Mouse (Mus musculus) monocyte, adult 2 months (primary cell): ENCODE measurements around the gene Zfp113.

Experiments
- DNase-seq, 2 experiments: peaks; one replicate each; pipeline ENCODE4 v3.0.0; 2022; ENCODE audit warnings: low spot score in 2 of 2, low read depth in 1 of 2

The Zfp113 gene

DNA sequence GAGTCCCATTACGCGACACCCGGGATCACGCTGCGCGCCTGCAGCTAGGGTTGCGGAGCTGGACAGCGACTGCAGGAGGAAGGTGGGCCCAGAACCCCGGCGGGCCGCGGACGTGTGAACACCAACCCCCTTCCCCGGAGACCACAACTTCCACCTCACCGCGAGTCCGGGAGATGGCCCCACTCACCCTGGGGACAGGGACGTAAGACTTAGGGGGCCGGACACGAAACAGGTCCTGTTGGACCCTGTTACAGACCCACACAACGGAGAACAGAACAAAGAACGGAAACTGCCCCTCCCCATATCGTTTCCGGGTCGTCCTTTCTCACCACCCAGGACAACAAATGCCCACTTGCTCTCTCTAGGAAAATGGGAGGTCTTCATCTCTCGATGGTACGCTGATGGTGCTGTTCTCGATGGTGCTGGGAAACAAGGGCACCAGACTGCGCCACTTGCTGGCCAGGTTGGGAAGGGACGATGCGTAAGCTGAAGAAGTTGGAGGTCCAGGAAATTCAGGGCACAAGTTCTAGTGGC, at the start of gene Zfp113:
TSS of gene Zfp113 (minus strand) at position 302 of the 534 bp plus-strand sequence.
- peak; percentile 58 to 62 for DNase-seq

DNA sequence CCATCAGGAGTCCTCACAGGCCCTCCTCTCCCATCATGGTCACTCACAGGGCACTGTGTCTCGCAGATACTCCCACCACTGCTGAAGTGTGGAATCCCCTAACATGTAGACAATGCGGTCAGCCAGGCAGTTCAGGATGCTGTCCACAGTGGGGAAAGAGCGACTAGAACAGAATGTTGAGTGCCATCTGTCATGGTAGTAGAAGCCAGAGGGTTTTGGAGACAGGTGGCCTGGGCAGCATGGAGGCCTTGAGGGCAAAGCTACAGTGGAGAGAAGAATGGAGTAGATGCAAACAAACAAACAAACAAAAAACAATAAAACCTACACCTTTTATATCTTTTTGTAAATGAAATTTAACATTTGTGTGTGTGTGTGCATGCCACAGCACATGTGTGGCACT, 46.5 kb upstream of the Zfp113 start:
- DNase-seq = no peak

DNA sequence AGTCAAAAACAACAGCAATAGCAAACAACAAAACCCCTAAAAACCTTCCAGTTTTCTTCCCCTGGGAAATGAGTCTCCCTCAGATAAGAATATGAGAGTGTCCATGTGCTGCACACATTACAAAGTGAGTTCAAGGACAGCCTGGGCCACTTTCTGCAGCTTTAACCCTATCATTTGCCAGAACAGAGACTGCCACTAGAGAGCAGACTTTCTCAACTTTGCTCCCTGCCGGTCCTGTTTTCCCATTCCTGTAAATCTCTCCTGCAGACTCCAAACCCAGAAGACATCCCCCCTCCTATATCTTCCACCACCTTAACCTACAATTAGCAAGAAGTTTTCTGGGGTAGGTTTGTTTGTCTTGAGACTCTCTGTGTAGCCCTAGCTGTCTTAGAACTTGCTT, 44.0 kb upstream of the Zfp113 start:
- DNase-seq = no peak

DNA sequence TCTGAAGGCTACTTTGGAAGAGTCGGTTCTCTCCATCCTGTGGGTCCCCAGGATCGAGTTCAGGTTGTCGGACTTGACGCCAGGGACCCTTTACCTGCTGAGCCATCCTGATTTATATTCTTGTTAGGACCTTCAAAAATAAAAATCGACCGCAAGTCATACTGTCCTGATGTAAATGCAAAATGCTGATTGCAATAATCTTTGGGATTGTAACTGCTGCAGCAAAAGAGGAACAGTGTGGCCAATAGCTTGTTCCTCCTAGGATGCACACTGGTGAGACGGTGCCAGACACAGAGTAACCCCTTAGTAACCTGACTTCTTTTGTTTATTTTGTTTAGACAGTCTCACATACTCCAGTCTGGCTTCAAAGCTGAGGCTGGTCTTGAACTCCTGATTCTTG, 39.9 kb upstream of the Zfp113 start:
- no peak for DNase-seq

DNA sequence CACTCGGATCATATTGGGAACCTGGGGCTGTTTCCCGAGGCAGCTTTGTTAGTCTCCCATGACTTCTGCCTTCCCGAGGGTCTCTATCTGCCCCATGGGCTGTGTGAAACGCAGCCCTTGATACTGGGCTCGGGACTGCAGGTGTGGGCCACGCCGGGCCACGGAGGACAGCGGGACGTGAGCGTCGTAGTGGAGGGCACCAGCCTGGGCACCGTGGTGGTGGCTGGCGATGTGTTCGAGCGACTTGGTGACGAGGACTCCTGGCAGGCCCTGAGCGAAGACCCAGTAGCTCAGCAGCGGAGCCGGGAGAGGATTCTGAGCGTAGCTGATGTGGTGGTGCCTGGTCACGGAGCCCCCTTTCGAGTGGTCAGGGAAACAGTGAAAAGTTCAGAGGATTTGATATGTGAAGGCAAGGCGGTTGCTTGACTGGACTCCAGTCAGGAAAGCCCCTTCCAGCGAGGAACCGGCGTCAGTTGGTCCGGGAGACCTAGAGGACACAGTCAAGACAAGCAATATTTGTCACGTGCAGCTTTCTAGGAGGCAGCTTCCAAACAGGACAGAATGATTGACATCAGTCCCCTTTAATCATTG, 39.3 kb upstream of the Zfp113 start:
- no peak for DNase-seq

DNA sequence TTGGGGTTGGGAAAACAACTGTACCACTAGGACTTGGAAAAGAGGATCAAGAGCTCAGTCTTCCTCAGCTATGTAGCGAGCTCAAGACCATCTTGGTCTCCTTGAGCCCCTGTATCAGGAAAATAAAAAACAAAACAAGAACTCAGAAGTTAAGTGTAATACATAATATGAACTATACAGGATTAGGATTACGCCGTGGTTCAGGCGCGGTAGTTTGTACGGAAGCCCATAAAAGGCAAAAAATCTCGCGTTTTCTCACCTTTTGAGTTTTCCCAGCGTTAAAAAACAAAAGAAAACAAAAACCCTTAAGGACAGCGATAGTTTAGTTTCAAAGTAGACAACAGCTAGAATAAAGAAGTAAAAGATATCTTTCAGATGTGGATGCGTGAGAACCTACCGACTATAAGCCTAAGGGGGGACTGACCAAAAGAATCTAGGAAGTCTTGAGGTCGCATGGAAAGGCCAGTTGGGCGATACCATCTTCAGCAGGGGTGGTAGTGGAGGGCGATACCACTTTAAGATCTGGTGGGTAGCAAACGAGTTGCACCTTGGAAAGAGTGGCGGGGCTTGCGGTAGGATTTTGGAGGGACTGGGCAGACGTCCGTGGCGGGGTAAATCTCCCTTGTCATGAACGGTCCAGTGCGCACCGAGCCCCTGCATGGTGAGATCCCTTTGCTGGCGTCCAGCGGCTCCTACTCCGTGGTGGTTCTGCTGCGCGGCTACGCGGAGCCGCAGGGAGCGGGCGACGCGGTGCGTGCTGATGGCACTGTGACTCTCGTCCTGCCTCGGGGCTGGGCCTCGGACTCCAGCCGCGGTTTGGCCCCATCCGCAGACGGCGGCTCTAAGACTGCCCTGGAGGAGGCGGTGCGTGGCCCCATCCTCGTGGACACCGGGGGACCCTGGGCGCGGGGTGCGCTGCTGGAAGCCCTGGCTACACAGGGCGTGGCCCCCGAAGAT, 38.5 kb upstream of the Zfp113 start, which contains the start of gene Mblac1:
TSS of gene Mblac1 (plus strand) at position 544 of the 957 bp plus-strand sequence.
- DNase-seq = peak; percentile 50 to 64

DNA sequence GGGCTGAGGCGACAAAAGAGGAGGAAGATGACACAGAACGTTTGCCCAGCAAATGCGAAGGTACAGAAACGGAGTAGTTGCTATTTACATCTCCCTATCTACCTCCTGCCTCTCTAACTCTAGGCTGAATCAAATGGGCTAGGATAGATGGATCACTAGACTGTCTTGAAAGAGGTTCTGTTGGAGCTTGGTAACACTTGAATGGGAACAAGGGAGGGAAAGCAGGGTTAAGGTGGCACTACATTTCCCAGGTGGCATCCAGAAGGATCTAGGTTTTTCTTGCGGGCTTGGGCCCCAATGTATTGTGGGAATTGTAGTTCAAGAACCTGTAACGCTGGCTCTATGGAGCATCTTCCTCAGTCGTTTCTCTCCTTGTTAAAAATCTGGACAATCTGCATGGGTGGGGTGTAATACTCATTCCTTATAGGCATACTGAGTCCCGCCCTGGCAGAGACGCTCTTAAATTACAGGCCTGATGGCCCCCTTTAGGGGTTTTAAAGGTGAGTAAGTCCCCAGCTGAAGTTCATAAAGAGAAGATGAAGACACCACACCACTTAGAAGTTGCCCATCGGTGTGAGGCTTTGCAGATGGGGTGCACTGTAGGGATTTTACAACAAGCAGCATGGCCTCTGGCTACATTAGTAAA, 32.2 kb upstream of the Zfp113 start:
- DNase-seq = peak in 1 of 2 experiments; percentile 39

DNA sequence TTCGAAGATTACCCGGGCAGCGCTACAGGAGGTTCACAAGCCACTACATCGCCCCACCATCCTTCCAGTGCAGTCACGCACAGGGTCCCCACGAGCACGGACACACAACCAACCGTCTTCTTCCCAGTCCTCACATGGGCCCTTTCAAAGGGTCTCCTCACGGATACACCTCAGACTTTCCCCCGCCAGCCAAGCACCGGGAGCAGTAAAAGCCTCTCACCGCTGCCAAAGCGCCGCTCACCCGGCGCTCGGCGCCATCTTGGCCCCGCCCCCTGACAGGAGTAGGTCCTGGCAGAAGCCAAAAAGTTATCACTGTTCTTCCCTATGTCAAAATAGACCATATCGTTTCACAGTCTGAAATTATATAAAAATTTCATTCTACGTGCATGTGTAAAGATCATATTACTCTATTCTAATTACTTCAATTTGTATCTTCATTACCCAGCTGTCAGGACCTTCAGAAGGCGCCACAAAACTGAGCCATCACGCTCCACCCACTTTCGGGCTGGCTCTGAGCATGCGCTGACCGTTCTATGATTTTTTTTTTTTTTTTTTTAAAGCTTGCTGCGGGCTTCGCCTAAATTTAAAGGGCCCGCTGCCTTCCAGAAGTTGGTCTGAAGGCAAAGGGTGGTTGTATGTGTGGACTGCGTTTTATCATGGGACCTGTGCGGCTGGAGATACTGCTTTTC, 31.6 kb upstream of the Zfp113 start, which contains the start of the genes Taf6 and Cnpy4:
TSS of gene Taf6 (minus strand) at position 502 of the 689 bp plus-strand sequence.
TSS of gene Cnpy4 (plus strand) at position 536 of the 689 bp plus-strand sequence.
- DNase-seq = peak; percentile 51 to 75

DNA sequence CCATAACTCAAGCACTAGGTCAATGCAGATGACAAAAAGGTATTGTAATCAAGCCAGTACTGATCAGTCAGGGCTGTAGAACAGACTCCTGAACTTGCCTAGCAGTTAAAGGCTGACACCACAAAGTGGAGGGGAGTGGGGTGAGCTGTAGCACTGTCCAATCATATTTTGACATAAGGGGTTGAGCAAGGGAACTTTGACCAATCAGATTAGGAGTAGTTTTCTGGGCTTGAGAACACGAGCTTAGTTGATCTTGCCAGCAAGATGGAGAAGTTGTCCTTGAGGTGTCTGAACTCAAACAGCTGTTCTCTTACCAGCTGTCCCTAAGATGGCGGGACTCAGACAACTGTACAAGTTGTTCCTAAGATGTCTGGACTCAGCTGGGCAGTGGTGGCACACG, 17.7 kb upstream of the Zfp113 start:
- DNase-seq = no peak

DNA sequence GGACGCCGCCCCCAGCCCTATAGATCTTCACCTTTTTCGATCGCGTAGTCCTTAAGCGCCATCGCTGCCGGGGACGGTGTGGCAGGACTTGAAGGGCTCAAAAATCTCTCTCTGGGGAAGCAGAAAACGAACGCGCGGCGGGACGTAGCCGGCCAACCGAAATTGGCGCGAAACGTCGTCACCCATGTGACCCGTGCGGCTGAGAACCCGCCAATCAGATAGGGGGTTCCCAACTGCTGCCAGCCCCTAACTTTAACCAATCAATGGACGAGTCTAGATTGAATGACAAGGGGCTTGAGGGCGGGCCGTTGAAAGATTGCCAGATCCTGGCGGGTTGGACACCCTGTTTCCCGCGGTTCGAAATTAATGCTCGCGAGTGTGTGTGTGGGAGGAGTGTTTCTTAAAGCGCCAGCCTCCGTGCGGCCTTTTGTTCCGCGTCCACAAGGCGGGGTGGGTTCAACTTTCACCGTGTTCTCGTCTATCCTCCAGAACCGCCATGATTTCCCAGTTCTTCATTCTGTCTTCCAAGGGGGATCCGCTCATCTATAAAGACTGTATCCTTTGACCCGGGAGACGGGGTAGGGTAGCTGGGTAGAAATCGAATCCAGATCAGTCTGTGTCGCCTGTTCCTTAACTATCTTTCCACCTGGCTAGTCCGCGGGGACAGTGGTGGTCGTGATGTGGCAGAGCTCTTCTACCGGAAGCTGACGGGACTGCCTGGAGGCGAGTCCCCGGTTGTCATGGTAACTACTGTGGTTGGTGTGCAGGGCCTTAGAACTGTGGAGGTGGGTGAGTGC, 16.3 kb upstream of the Zfp113 start, which contains the start of the genes Ap4m1 and Mcm7:
TSS of gene Ap4m1 (plus strand) at position 308 of the 797 bp plus-strand sequence.
TSS of gene Mcm7 (minus strand) at position 728 of the 797 bp plus-strand sequence.
- peak; percentile 95 to 97 for DNase-seq

DNA sequence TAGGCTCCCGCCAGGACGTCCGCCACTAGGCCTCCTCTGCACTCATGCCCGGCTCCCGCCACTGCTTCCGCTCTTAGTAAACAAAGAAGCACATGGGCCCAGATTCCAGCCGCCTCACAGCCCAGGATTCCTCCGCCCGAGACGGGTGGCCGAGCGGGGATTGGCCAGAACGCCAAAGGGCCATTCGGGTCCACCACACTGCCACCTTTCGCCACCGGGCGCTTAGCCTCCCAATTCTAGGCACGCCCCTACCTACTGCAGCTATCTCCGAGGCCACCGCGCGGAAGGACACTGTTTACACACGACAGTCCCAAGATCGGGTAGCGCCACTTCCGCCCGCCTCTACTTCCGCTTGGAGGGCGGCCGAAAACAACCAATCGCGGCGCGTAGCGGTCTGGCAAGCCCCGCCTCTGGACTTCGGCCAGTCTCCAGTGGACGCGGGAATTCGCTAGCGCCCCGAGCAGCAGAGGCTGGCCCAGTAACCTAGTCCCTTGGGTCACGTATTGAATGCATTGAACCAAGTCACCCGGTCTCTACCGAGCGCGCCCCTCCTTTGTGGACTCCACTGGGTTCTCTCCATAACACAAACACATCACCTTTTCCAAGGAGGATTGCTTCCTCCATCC, 15.5 kb upstream of the Zfp113 start:
- peak; percentile 86 to 89 for DNase-seq

DNA sequence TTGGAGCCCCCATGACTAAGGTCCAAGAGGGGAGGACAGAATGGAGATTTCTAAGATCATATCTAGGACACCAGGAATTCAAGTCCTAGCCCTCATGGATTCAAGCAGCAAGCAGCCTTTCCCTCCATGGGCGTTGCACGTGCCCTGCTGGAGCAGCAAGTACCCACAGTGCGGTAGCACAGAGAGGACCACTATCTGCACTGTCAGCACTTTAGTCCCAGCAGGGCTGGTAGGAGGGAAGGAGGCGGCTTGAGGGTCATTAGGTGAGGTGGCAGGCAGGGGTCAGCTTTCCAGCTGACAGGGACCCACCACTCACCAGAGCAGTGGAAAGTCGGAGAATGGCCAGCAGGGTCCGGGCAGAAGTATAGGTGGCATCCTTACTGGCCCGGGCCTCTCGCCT, 10.1 kb upstream of the Zfp113 start:
- DNase-seq = no peak

DNA sequence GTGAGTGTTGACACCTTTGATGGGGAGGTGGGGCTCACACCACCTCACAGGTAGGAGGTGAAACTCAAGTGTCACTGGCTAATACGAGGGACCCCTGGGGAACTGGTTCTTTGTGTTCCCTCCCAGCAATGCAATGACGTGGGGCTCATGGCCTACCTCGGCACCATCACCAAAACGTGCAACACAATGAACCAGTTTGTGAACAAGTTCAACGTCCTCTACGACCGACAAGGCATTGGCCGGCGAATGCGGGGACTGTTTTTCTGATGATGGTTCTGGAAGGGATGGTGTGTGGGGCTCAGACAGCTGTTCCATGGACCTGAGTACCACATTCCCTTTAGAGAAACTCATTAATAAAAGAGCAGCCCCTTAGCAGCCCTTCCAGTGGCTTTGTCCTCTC, 8.1 kb upstream of the Zfp113 start:
- DNase-seq = no peak

DNA sequence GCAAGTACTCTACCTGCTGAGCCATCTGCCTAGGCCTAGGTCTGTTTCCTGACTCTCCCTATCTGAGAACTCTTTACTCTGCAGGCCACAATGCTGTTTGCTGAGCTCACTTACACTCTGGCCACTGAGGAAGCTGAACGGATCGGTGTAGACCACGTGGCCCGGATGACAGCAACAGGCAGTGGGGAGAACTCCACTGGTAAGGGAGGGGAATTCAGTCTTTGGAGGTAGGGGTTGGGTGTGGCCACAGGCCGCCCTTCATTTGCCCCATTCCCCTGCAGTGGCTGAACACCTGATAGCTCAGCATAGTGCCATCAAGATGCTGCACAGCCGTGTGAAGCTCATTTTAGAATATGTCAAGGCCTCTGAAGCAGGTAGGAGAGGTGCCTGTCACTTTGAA, 7.5 kb upstream of the Zfp113 start:
- no peak for DNase-seq

DNA sequence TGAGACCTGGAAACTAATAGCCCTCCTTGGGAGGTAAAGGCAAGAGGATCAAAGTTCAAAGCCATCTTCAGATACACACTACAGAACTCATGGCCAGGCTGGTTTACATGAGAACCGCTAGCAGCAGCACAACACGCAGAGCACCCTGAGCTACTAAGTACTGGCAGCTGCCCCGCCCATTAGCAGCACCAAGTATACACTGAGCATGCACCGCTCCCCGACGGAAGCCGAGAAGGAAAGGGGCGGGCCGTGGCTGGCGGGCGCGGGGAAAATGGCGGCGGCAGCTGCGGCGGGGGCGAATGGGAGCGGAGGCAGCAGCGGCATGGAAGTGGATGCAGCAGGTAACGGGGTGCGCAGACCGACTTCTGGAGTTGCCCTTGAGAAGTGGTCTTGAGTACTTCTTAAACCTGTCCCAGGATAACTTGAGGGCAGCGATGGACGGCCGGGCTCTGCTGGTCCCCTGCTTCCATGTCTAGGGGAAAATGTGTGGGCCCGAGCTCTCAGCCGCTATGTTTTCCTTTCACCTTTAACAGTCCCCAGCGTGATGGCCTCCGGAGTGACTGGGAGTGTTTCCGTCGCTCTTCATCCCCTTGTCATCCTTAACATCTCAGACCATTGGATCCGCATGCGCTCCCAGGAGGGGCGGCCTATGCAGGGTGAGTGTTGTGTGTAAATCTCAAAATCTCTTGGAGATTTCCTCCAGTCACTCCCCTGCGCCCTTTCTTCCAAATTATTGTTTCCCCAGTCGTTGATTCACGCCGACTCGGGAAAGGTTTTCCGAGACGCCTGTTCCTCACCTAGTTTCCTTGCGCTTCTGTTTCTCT, 5.5 kb upstream of the Zfp113 start, which contains the start of gene Cops6:
TSS of gene Cops6 (plus strand) at position 230 of the 824 bp plus-strand sequence.
- peak; percentile 76 to 88 for DNase-seq

DNA sequence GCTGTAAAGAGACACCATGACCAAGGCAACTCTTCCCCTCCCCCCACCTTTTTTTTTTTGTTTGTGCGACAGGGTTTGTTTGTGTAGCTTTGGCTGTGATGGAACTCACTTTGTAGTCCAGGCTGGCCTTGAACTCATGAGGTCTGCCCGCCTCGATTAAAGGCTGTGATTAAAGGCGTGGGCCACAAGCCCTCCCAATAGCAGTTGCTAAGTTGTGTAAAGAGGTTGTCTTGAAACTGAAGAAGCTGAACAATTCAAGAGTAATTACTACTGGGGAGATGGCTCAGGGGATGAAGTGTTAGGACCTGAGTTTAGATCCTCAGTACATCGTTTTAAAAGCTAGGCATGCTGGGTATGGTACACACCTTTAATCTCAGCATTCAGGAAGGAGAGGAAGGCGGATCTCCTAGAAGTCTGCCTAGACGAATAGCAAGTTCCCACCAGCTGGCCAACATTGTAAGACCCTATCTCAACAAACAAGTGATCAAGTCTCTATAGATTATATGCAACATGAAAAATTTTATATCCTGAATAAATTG, 4.7 kb upstream of the Zfp113 start:
- no peak for DNase-seq

DNA sequence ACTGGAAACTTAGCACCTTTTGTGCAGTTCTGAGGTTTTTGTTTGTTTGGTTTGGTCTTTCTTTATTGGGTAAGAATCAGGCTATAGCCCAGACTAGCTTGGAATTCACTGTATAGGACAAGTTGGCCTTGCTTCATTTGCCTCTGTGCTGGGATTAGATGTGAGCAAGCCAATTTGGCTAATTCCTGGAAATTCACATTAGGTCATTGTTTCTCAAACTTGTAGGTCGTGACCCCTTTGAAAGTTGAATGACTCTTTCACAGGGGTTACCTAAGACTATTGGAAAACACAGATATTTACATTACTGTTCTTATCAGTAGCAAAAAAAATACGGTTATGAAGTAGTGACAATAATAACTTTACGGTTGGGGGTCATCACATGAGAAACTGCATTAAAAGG, 1.2 kb downstream of the Zfp113 start:
- no peak for DNase-seq

DNA sequence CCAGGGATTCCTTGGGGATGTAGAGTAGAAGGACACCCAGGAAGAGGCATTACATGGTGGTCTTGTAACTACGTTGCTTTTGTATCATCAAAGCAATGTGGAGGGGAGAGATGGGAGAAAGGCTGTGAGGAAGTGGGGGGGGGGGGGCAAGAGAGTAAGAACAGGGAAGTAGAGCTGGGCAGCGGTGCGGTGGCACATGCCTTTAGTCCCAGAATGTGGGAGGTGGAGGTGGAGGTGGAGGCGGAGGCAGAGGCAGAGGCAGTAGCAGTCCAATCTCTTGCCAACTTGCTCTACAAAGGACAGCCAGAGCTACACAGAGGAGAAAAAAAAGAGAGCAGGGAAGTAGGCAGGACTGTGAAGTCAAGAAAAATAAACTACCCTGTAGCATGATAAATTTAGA, 17.0 kb downstream of the Zfp113 start:
- no peak for DNase-seq
